Mouse (Mus musculus): Measurements from ENCODE around the gene Leprot. TPM values are rescaled to one million over a fixed set of nuclear protein-coding genes. Genes with fewer than 3 reads are reported as not detected.

The Leprot gene
- polyA plus RNA-seq, 1 experiment from 2014 or later: 48.1 TPM

DNA sequence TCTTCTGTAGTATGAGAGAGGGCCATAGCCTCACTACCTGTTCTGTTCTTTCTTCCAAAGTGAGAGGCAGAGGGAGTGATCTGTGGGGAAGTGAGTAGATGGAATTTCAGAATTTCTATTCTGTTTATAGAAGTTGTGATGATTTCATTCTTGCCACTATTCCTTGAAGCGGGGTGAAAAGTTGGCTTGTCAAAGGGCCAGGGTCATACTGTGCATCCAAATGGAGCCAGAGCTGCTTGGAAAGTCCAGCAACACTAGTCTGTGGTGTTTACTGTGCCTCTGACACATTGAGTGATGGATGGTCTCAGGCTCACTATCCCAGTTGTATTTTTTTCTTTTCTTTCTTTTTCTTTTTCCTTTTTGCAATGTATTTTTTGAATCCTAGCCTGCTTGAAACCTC lies 51.9 kb downstream of the Leprot start:
- Histone ChIP-seq H3K27ac (no peak overlapping the region), H3K36me3 (no peaks in the 10 kb centered on the region), H3K9ac (no peak overlapping the region), H3K4me2 (no peak overlapping the region), H3K27me3 (replicated peaks) (no peaks in the 10 kb centered on the region), H3K9me3 (replicated peaks) (no peaks in the 10 kb centered on the region), H3K4me1 (no peaks in the 10 kb centered on the region), H3K4me3 (no peak overlapping the region)
- ATAC-seq: no peak
- WGBS (ENCODE audit: insufficient replicate concordance): 54% methylated on average over 1 of the region's 1 CpGs

DNA sequence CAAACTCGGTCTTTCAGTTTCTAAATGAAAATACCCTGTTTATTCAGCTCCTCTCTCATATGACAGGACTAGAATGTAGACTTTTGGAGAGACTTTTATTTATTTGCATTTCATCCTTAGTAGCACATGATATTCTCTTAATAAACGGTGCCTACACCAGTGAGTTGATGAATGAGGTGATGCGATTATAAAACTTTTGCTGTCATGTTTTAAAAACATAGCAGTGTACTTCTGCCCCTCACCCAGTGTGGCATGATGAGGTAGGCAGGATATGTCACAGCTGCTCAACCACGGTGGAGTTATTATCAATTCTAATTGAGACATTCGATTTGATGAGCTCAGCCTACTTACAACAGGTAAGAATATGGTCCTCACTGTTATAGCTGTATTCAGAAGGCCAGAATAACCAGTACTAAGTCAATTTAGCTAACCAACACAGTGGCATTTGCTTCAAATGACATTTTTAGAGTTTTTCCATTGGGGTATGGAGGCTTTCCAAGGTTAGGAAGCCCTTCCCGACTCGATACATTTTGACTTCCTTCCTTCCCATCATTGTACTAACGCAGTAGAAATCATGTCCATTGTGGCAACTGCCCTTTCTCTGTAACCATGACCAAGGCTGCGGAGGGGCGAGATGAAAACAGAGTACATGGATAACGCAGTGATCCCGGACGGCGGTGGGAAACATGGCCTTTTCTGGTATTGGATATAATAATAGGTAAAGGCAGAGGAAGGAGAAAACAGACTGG lies 53.5 kb downstream of the Leprot start:
- WGBS (ENCODE audit: insufficient replicate concordance): 70% methylated on average over 14 of the region's 14 CpGs
- no peak for ATAC-seq
- no peak overlapping the region for H3K4me3 ChIP-seq
- H3K9me3 ChIP-seq (replicated peaks): no peaks in the 10 kb centered on the region
- H3K27ac ChIP-seq: no peak overlapping the region
- H3K4me2 ChIP-seq: no peak overlapping the region
- no peaks in the 10 kb centered on the region for H3K4me1 ChIP-seq
- no peak overlapping the region for H3K9ac ChIP-seq
- H3K27me3 ChIP-seq (replicated peaks): no peaks in the 10 kb centered on the region
- H3K36me3 ChIP-seq: no peaks in the 10 kb centered on the region

DNA sequence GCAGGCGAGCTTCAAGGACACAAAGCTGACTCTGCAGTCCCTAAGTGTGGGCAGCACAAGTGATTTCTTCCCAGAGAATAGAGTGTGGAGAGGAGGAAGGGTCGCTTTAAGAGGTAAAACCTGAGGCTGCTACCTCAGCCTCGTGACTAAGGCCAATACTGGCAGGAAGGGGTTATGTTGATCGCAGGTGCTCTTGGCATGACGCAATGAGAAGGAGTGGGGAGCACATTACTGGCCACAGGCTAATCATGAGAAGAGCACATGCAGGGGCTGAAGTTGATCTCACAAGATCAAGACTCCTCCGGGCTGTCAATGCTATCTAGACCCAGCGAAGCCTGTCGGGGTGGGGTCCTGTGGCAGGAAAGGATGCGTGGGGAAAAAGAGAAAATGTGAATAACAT lies 57.8 kb downstream of the Leprot start:
- Histone ChIP-seq H3K4me3 (no peak overlapping the region), H3K4me2 (no peak overlapping the region), H3K27me3 (replicated peaks) (no peaks in the 10 kb centered on the region), H3K27ac (no peak overlapping the region), H3K4me1 (no peaks in the 10 kb centered on the region), H3K36me3 (no peaks in the 10 kb centered on the region), H3K9me3 (replicated peaks) (no peaks in the 10 kb centered on the region), H3K9ac (no peak overlapping the region)
- no peak for ATAC-seq
- WGBS (ENCODE audit: insufficient replicate concordance): 63% methylated on average over 9 of the region's 9 CpGs

DNA sequence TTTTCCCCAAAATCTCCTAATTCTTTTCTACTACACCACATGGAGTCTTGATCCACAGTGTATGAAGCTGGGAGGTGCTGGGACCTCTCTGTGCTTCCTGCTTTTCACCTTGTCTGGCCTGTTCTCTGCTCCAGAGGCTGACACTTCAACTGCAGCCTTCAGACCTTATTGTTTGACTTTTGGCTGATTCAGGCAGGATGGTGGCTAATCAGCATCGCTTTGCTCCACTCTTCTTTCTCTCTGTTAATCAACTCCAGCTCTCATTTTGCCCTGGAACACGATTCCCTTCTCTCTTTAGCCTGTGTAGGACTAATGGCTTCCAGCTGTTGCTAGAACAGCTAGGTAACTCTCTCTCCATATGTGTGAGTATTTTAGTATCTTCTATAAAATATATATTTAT lies 59.7 kb downstream of the Leprot start:
- no peak overlapping the region for H3K4me2 ChIP-seq
- no peaks in the 10 kb centered on the region for H3K4me1 ChIP-seq
- H3K9ac ChIP-seq: no peak overlapping the region
- no peak overlapping the region for H3K4me3 ChIP-seq
- no peak overlapping the region for H3K27ac ChIP-seq
- H3K9me3 ChIP-seq (replicated peaks): no peaks in the 10 kb centered on the region
- ATAC-seq: no peak
- no peaks in the 10 kb centered on the region for H3K27me3 ChIP-seq (replicated peaks)
- WGBS (ENCODE audit: insufficient replicate concordance): 56% methylated on average over 2 of the region's 2 CpGs
- H3K36me3 ChIP-seq: no peaks in the 10 kb centered on the region

DNA sequence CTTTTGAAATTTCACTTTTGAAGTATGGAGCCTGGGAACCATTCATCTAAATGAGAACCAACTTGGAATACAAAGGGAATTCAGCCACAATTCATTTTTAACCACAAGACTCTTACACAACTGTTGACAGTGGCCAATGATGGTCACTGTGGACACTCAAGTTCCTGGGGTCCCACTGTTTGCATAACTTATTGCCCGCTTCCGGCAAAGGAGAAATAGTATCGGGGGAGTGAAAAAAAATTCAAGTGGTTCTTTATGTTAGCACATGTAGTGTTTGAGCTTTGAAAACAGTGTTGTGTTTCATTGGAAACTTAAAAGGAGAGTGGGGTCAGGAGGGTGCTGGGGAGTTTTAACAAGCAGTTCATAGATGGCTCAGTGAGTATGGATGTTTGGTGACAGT lies 60.4 kb downstream of the Leprot start:
- 86% methylated on average over 3 of the region's 3 CpGs for WGBS (ENCODE audit: insufficient replicate concordance)
- H3K27me3 ChIP-seq (replicated peaks): no peaks in the 10 kb centered on the region
- H3K9ac ChIP-seq: no peak overlapping the region
- H3K4me3 ChIP-seq: no peak overlapping the region
- no peaks in the 10 kb centered on the region for H3K36me3 ChIP-seq
- ATAC-seq: no peak
- H3K4me1 ChIP-seq: no peaks in the 10 kb centered on the region
- H3K4me2 ChIP-seq: no peak overlapping the region
- H3K9me3 ChIP-seq (replicated peaks): no peaks in the 10 kb centered on the region
- no peak overlapping the region for H3K27ac ChIP-seq

Other genes starting within 250 kb of the Leprot start
- 11.7 and 12.0 TPM in 2 replicates for gene Ak4, start 228.4 kb upstream of the Leprot start, polyA plus RNA-seq (2016; fragmentation: Nextera tagmentation; extraction: Ambion mirVana)
- 0.02 and 0.10 TPM in 2 replicates for gene Dnajc6, start 151.1 kb upstream of the Leprot start, polyA plus RNA-seq (2016; fragmentation: Nextera tagmentation; extraction: Ambion mirVana)
- 0.61 and 0.69 TPM in 2 replicates for gene Lepr, start 69.7 kb downstream of the Leprot start, polyA plus RNA-seq (2016; fragmentation: Nextera tagmentation; extraction: Ambion mirVana)
- gene B020004J07Rik, start 196.3 kb downstream of the Leprot start, polyA plus RNA-seq (2016; fragmentation: Nextera tagmentation; extraction: Ambion mirVana): not detected in 2 replicates
- gene C130073F10Rik, start 246.1 kb downstream of the Leprot start, polyA plus RNA-seq (2016; fragmentation: Nextera tagmentation; extraction: Ambion mirVana): not detected in 2 replicates